Mouse (Mus musculus): Measurements from ENCODE around the gene Hspa12a.

Hspa12a gene

DNA sequence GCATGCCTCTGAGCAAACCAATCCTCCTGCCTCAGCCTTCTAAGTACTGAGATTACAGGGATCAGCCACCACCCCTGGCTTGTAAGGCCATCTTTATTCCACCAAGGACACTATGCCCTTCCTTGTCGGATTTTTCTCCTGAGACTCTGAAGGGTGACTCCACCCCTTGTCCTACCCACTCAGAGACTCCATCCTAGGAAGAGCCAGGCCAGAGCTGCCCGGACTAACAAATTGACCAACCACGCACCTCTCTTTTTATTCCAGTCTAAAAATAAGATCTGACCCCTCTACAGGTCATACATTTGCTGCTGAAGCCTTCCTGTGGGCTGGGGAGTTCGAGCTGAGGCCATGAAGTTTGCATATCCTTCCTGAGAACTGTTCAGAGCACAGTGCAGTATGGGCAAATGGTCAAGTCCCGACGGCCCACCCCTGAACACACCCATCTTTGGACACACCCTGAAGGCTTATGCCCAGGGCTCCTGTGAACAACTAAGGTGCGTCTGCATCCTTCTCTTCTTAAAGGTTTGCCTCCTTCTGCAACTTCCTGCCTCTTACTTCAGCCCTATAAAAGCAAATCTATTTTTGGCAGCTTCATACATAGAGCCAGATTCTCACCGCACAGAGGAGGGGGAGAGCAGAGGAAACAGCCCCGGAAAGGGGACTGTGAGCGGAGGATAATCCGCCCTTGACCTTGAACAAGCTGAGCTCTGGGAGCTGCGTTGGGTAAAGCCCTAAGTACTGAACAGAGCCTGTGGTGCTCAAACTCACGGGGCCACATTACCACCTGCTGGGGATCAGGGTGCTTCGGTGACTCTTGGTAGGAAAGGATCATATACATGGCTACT, 124.7 kb downstream of the Hspa12a start:
- no peak for DNase-seq

DNA sequence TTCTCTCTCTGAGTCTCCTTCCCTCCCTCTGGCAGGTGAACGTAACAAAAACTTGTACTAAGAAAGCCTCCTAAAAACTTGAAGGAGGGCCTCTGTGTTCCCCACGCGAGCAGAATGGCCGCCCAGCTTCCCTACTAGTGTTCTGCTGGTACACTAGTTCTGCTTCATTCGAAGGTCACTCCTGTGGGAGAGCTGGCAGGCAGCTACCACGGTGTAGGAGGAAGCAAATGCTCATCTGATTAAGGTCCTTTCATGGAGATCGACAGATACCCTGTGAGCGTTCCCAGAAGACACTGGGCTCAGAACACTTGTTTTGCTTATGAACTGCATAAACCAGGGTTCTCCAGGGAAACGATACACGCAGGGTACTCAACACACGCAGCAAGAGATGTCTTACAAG, 126.1 kb downstream of the Hspa12a start:
- no peak for DNase-seq

DNA sequence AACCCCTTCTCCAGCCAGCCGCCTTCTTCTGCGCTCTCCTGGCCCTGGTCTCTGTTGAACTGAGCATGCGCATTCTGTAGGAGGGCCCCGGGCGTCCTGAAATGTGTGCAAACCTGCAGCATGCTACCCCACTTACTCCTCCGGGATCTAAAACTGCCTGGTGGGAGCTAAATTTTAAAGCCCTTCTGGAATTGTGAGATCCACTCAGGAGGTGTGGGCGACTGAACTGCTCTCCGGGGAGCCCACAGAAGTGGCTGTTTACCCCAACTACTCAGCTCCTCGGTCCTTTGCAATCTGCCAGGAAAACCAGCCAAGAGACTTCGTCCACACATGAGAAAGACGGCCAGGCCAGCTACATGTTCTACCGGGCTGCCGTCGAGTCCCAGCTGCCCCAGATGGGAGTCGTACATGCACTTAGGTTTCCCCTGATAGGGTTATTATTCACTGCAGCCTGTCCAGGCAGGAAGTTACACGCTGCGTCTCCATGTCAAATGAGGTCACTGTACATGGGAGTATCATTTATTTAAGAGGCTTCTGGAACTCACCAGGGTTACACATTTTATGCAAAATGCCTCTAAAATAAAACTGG, 126.9 kb downstream of the Hspa12a start:
- peak; percentile 73 for DNase-seq

DNA sequence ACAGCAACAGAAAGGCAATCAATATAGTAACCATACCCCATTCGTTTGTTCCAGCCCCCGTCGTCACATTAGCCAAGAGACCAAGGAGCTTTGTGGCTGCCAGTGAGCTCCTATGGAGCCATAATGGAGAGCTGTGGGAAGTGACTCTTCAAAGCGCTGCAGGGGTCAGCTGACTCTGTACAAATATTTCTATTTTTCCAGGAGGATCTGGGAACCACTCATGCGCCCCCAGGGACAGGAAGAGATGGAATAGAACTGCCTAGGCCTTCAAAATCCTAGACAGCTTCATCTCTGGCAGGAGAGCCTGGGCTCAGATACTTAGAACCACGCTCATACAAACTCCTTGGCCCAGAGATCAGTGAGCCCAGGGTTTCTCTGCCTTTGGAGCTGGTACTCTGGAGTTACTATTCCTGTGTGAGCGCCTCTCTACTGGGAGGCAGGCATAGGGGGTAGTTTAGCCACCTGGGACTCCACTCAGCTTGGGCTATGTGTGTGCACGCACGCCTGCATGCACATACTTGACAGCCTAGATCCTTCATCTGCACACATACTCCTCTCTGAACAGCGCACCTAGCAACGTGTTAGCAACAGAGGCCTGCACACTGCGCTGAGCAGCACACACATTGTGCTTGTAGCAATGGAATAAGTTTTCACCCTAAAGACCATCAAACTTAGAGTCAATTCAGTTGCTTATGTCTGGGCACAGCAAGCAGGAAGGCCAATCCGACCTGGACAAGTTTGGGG, 128.1 kb downstream of the Hspa12a start:
- DNase-seq: no peak

DNA sequence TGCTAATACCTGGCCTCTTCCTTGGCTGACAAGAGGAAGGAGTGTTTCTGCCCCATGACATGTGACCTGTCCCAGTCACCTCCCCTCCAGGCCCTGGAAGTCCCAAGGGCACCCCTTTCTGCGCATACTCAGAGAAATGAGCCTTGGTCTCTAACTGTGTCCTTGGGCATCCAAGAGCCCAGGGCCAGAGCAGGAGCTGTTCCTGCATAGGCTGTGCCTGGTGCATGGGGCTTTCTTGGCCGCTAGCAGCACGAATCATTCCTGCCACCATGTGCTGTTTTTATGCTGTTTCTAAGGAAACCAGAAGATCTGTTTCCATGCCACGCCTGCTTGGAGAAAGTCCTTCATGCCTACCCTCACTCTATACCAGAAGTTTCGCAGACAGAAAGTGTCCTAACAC, 132.9 kb downstream of the Hspa12a start:
- DNase-seq: peak; percentile 31

DNA sequence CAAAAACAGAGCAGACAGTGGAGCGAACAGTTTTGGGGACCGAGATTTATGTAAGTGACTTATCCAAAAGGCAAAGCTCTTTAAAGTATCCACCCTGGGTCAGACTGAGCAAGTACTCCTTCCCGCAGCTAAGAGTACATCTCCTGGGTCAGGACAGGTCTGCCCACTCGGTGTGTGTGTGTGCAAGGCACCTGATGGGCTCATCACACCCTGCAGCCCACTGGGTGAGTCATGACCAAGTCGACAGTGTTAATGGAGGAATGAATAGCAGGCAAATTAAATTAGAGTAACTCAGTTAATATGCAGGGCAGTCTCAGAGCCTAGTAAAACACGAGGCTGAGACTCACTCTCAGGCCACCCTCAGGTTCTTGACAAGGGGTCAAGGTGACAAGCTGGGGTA, 134.6 kb downstream of the Hspa12a start:
- no peak for DNase-seq

DNA sequence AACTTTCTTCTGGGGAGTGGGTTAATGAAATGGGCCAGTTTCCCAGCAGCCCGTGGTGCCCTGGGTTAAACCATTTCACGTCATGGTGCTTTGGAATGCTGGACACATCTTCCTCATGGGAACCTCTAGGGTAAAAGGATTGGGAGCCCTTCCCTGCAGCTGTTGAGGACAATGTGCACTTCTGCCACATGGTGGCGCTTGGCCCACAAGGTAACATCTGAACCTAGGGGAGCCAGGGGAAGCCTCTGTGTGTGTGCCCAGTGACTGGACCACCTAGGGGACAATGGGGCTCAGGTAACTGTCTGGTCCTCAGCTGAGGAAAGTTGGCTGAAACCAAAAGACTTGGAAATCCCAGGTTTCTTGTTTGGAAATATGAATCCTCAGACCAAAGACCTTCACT, 137.1 kb downstream of the Hspa12a start:
- peak; percentile 67 for DNase-seq

DNA sequence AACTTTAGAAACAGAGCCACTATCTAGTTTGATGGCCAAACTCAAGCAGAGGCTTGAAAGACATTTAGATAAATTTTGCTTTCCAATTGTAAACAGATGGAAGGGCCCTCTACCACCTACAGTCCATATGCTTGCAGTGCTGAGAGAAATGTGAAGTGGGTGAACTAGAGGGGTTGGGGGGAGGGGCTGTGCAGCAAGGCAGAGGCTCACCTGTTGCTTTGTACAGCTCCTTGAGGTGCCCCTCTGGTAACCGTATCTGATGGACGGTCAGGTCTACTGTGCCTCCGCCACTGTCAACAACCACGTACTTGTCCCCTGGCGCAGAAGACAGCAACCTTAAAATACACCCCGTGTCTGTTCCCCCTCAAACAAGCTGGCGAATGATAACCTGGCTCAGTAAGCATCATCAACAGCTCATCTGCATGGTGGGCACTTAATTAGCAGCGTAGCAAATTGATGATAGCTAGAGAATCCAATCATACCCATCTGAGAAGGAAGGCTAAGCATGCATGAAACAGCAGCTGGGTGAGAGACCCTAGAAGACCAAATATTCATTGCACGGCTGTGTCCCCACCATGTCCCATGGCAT, 138.2 kb downstream of the Hspa12a start:
- DNase-seq: peak; percentile 48

DNA sequence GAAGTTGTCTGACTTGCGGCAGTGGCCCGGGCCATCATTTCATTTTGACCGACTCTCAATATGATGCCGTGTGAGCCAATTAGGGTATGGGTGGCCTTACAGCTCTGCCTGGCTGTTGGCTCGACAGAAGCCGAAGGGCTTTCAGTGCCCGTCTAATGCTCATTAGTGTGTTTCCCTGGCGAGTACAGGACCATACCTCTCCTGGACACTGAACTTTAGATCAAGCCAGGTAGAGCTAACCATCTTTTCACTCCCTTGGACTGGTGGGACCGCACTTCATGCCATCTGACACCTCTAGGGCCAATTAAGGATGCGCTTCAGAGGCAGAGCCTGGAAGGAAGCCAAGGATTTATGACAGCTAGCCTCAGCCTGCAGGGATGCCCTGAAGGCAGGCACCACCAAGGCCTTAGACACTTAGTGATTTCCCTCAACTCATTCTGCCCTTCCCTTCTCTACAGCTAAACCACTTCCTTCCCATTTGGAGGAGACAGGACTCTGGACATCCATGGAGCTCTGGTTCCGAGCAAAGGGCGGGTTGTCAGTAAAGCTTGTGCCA, 148.3 kb downstream of the Hspa12a start:
- no peak for DNase-seq

DNA sequence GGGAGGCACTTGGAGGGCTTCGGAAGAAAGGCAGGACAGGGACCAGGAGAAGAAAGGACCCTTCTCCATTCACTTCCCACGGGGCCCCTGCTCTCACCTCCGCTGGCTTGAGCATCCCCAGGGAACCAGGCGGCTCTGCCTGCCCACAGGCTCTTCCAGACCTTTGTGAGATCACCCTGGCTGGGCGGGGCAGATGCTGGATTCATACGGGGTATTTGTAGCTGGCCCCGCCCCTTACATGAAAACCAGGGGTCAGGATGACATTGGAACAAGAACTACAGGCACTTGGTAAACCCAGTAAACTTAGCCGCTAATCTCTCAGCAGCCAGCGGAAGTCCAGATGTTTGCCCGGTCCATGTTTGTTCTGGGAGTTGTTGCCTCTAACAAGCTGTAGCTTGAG, 149.2 kb downstream of the Hspa12a start, which contains the start of gene 1700019N19Rik:
Gene 1700019N19Rik (minus strand): TSS at position 178 of the 400 bp plus-strand sequence.
- no peak for DNase-seq

DNA sequence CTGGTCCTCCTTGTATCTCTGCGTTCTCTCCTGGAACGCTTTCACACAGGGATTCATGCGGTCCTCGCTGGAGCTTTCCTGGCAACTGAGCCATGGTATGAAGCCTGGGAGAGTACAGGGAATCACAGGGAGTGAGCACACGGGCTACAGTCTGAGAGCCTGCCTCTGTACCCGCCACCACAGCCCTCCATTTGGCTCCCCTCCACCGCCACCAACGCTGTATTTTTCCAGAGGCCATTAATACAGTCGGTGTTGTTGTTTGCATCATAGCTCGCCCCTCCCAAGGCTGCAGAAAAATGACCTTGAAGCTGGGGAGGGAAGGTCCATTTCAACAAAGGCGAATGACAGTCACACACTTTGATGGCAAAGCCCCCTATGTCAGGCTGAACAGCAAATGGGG, 154.3 kb downstream of the Hspa12a start:
- DNase-seq: no peak

DNA sequence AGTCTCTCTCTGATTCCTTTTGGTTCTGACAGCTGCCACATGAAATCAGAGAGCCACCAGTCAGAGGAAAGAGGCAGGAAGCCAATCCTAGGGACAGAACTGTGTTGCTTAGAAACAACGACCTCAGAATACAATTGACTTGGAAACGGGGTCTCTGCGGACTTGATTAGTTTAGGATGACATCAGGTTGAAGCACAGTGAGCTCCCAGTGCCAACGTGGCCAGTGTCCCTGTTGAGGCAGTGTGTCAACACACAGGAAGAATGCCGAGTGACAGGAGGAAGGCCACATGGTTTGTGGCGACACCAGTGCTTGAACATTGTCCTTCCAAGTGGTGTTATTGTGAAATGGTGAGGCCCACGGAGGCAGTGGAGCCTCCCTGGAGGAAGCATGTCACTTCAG, 159.5 kb downstream of the Hspa12a start:
- no peak for DNase-seq

DNA sequence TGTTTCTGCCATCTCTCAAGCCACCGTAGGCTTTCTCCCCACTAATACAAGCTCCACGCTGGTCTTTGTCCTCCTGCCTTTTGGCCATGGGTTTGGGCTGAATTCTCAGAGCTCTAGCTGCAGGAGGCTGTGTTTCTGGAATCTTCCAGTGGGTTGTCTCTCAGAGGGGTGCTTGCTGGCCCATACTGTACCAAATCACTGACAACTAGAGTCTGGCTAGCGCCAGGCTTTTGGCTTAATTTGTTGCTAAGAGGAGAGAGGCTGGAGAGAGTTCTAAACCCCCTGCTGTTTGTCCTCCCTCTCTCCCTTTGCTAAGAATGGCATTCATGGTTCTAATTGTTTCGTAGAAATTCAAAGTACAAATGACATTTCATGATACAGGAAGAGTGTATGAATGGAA, 161.9 kb downstream of the Hspa12a start:
- DNase-seq: no peak

DNA sequence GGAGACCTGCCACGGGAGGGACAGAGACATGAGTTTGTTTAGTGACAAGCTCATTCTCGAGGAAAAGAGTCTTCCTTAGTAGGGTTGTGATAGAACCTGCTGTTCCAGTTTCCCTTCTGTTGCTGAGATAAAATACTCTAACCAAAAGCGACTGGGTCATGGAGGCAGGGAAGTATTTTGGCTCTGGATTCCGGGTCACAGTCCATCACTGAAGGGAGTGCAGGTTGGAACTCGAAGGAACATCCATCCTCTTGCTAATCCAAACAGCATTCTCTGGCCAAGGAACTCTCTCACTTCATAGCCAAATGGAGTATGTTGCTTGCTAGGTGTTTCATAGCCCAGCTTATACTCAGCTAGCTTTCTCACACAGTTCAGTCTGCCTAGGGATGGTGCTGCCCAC, 167.0 kb downstream of the Hspa12a start:
- DNase-seq: no peak

DNA sequence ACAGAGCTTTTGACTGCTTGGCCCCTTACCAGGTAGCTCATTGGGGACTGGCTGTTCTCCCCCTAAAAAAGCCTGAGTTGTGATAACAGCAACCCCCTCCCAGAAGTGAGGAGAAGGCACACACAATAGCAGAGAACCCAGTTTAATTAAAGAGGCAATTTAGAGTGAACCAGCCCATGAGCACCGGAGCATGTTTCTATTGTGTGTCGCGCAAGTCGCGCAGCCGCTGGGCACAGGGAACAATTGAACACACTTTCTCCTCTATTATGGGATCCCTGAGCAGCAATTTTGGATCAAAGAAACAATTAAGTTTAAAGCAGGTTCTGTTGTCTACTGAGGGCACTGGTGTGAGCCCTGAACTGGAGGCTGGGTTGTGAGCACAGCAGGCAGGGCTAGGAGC, 176.1 kb downstream of the Hspa12a start:
- no peak for DNase-seq

DNA sequence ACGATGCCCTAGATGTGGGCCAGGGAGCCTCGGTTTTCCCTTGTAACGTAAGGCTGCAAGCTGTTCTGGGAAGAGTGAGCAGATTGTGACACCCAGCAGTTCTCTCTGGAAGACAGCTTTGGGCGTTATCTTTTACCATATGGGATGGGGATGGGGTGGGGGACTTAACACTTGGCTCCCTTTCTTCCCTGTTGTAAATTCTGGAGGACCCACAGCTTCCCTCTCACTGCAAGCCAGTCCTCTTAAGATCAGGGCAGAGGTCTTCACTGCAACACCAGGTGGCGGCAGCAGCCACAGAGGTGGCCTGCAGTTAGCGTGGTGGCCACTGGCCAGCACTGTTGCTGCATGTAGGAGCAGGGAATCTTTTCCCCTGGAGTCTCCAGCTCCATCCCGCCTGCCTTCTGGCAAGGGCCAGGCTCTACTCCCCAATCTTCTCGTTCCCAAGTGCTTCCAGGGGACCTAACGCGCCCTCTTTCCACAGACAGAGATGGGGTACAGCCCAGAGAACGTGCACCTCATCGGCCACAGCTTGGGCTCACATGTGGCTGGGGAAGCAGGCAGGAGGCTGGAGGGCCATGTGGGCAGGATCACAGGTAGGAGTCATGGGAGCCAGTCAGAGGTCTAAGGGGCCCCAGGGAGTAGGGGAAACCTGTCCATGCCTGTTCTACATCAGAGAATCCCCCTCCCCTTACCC, 180.5 kb downstream of the Hspa12a start:
- DNase-seq: peak; percentile 72

DNA sequence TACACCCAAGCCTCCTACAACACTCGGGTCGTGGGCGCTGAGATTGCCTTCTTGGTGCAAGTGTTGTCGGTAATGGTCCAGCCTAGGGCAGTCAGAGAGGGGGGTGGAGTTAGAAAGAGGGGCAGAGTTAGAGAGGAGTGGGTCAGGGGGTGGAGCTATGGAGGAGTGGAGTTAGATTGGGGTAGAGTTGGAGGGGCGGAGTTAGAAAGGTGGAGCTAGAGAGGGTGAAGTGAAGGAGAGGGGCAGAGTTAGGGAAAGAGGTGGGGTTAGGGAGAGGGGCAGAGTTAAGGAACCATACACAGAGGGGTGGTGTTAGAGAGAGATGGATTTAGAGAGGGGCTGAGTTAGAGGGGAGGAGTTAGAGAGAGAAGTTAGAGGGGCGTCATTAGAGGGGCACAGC, 181.1 kb downstream of the Hspa12a start:
- DNase-seq: no peak

DNA sequence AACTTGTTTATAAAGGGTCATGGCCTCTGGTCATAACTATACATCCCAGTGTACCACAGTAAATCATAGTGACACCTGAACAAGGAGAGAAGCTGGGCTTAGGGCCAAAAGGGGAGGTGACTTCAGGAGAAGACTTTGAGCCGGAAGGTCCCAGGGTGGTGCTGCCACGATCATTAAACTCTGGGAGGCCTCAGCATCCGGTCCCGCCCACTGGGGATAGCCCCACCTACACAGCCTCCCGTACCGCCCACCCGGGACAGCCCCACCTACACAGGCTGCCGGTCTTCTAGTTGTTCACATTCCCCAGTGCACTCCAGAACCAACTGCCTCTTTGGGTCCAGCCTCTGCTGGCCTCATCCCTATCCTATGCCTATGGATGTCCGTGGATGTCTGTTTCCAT, 184.0 kb downstream of the Hspa12a start, which contains the start of gene Pnliprp2:
Gene Pnliprp2 (plus strand): TSS at position 297 of the 400 bp plus-strand sequence.
- DNase-seq: no peak

DNA sequence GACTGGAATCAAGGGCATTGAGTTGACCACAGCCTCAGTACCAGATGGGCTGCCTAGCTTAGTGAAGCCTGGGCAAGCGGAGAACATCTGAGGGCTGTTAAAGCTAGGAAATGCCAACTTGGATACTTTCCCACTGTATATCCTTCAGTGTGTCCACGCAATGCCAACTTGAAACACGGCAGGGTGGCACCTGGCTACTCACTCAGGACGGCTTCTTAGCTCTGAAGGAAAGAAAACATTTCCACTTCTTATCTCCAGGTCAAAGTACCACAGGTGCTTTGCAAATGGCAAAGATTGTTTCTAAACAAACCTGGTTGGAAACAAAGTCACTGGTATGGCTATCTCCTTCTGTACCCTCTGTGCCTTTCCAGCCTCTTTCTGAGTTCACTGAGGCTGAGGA, 184.6 kb downstream of the Hspa12a start:
- DNase-seq: no peak

DNA sequence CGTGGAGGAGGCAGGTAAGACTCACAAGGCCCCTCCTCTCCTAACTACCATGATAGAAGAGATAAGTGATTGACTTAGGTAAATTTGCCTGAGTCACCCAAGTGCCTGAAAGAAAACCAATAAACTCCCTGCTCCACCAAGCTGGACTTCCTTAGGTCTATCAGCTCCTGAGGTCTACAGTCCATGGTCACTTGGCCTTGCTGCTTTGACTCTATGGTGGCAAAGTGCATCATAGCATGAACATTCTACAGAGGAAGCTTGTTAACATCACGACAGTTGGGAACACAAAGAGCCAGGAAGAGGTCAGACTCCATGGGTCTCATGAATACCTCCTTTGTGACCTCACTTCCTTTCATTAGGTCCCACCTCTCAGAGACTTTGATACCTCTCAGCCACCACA, 191.9 kb downstream of the Hspa12a start:
- DNase-seq: no peak

DNA sequence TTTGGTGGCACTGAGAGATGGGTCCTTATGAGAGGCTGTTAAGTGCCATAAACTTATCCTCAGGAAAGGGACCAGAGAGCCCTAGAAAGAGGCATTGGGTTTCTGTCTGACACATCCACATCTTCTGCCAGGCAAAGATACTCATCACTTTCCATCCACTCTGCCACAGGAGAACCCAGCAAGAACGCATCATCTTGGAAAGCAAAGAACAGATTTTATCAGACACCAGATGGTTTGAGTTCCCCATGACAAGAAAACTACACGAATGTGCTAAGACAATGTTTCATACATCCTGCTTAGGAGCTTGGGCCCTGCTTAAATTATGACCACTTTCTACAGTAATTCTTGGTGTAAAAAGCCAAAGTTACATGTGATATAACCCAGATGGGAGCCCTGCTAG, 192.6 kb downstream of the Hspa12a start:
- no peak for DNase-seq

DNA sequence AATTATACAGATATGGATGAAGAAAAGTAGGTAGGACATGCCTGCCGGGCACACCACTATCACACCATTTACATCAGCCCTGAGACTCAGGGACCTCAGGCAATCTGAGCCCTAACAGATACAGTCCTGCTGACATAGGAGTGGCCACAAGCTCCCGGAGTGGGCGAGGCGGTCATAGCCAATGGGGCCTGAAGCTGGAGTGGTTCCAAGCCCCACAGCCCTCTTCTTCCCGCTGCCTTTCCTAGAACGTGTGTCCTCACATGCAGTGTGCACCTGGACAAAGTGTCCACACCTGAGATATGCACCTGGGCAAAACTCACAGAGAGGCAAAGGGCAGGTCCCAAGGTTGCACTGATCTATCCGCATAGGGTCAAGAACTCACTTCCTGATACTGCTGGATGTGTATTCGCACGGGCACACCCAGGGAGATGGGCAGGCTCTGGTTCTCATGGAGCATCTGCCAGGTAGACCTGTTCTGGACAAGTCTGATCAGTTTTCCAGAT, 195.9 kb downstream of the Hspa12a start:
- DNase-seq: no peak
